Mouse (Mus musculus): ENCODE results near the gene Nkpd1. TPM values are rescaled to one million over a fixed set of nuclear protein-coding genes. Genes with fewer than 3 reads are reported as not detected.

The Nkpd1 gene
- not detected for polyA plus RNA-seq (2014; fragmentation: Illumina TruSeq; extraction: RNeasy Lipid Tissue Mini Kit (QIAGEN cat#74804); ENCODE audit: low read depth, low replicate concordance)

DNA sequence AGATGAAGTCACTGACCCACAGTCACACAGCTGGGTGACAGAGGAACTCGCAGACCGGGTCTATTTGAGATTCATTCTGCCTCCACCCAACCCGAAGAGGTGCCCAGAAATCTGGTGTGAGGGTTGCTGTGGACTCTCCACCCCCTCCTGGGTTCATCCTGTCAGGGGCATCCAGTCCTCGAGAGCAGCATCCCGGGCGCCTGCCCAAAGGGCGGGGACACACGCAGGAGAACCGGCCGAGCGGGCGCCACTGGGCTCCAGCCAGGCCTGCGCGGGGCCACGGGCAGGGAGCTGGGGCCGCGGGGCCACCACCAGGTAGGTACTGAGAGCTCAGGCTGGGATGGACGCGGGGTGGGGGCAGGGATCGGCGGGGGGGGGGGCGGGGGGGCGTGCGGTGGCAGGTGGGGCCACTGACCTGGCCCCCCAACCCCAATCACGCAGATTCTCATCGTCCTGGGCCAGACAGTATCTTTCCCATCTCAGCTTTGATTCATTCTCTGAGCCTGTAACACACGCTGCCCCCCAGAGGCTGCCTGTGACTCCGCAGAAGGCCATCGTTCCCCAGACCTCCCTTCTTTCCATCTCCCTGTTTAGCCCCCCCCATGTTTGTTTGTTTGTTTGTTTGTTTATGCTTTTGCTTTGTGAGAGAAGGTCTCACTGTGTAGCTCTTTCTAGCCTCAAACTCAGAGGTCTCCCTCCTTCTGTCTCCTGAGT, at the start of gene Nkpd1:
Gene Nkpd1, plus strand, starts transcription at position 187 of the 714 bp plus-strand sequence.

DNA sequence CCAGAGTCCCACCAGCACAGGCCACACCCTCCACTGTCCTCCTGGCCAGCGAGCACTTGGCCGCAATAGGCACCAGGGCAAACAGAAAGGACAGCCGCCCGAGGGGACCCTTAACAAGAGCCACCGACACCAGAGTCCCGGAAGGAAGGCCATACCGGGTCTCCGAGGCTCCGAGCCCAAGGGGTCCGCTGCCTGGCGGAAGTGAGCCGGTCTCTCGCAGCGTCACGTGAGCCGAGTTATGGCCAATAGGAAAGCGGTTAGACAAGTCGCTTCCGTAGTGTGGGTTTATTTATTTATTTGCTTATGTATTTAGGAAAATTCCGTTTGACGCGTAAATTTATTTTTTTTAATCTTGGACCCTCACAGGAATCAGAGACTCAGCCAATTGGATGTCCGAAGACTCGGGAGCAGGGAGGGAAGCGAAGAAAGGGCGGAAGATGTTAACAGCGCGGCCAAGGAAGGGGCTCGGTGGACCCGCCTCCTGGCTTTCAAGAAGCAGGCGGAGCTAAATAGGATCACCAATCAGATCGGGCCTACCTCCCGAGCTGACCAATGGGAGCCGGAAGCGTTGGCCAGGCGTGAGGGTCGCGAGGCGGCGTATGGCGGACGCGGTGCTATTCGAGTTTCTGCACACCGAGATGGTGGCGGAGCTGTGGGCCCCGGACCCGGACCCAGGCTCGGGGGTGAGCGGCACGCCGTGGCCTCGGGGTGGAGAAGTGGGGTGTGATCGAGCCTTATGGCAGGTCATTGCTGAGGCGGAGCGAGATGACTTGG, 9.3 kb upstream of the Nkpd1 start, which contains the start of the genes Bloc1s3 and Trappc6a:
Gene Bloc1s3, minus strand, starts transcription at position 218 of the 774 bp plus-strand sequence.
Gene Trappc6a, plus strand, starts transcription at position 246 of the 774 bp plus-strand sequence.

DNA sequence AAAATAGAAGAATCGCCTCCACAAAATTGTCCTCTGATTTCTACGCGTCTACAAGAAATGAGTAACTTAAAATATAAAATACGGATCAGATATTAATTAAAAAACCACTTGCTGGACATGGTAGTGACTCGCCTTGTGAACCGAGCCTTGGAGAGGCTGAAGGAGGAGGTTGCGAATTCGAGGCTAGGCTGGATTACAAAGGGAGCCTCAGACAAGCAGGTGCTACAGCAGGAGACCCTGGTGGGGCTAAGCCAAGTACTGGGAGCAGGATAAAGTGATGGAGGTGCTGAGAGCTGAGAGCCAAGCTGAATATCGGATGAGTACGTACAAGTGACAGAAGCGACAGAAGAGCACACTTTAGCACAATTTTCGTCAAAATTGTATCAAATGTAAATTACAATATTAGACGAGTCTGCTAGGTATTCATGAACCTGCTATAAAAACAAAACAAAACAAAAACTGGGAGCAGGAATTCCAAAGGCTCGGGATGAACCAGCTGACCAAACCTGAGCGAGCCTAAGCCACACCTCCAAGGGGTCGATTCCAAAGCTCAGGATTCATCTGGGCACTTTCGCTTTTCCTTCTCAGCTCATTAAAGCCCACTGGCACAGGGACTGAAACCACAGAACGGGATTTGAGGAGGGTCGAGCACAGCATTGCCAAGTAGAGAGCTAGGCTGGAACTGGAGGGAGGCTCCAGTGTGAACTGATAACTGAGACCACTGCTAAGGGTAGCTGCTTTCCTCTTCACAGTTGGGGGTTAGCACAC, 45.2 kb downstream of the Nkpd1 start, which contains the start of gene Ppp1r37:
Gene Ppp1r37, minus strand, starts transcription at position 434 of the 768 bp plus-strand sequence.

Other genes starting within 250 kb of the Nkpd1 start
- 16.0 TPM for gene Vasp, start 246.0 kb upstream of the Nkpd1 start, polyA plus RNA-seq (2014; fragmentation: Illumina TruSeq; extraction: RNeasy Lipid Tissue Mini Kit (QIAGEN cat#74804); ENCODE audit: low read depth, low replicate concordance)
- not detected for gene Ppm1n, start 237.8 kb upstream of the Nkpd1 start, polyA plus RNA-seq (2014; fragmentation: Illumina TruSeq; extraction: RNeasy Lipid Tissue Mini Kit (QIAGEN cat#74804); ENCODE audit: low read depth, low replicate concordance)
- gene Rtn2, start 235.2 kb upstream of the Nkpd1 start, polyA plus RNA-seq (2014; fragmentation: Illumina TruSeq; extraction: RNeasy Lipid Tissue Mini Kit (QIAGEN cat#74804); ENCODE audit: low read depth, low replicate concordance) = 0.28 TPM
- gene Fosb, start 207.8 kb upstream of the Nkpd1 start, polyA plus RNA-seq (2014; fragmentation: Illumina TruSeq; extraction: RNeasy Lipid Tissue Mini Kit (QIAGEN cat#74804); ENCODE audit: low read depth, low replicate concordance) = 0.20 TPM
- not detected for gene Ercc1, start 173.1 kb upstream of the Nkpd1 start, polyA plus RNA-seq (2014; fragmentation: Illumina TruSeq; extraction: RNeasy Lipid Tissue Mini Kit (QIAGEN cat#74804); ENCODE audit: low read depth, low replicate concordance)
- 1.2 TPM for gene Cd3eap, start 158.4 kb upstream of the Nkpd1 start, polyA plus RNA-seq (2014; fragmentation: Illumina TruSeq; extraction: RNeasy Lipid Tissue Mini Kit (QIAGEN cat#74804); ENCODE audit: low read depth, low replicate concordance)
- not detected for gene Ppp1r13l, start 158.1 kb upstream of the Nkpd1 start, polyA plus RNA-seq (2014; fragmentation: Illumina TruSeq; extraction: RNeasy Lipid Tissue Mini Kit (QIAGEN cat#74804); ENCODE audit: low read depth, low replicate concordance)
- gene Ercc2, start 135.8 kb upstream of the Nkpd1 start, polyA plus RNA-seq (2014; fragmentation: Illumina TruSeq; extraction: RNeasy Lipid Tissue Mini Kit (QIAGEN cat#74804); ENCODE audit: low read depth, low replicate concordance) = not detected
- not detected for gene Klc3, start 113.7 kb upstream of the Nkpd1 start, polyA plus RNA-seq (2014; fragmentation: Illumina TruSeq; extraction: RNeasy Lipid Tissue Mini Kit (QIAGEN cat#74804); ENCODE audit: low read depth, low replicate concordance)
- not detected for gene Ckm, start 113.1 kb upstream of the Nkpd1 start, polyA plus RNA-seq (2014; fragmentation: Illumina TruSeq; extraction: RNeasy Lipid Tissue Mini Kit (QIAGEN cat#74804); ENCODE audit: low read depth, low replicate concordance)
- gene Mark4, start 59.0 kb upstream of the Nkpd1 start, polyA plus RNA-seq (2014; fragmentation: Illumina TruSeq; extraction: RNeasy Lipid Tissue Mini Kit (QIAGEN cat#74804); ENCODE audit: low read depth, low replicate concordance) = 0.89 TPM
- 1.4 TPM for gene Exoc3l2, start 54.5 kb upstream of the Nkpd1 start, polyA plus RNA-seq (2014; fragmentation: Illumina TruSeq; extraction: RNeasy Lipid Tissue Mini Kit (QIAGEN cat#74804); ENCODE audit: low read depth, low replicate concordance)
- gene Bloc1s3, start 9.5 kb upstream of the Nkpd1 start, polyA plus RNA-seq (2014; fragmentation: Illumina TruSeq; extraction: RNeasy Lipid Tissue Mini Kit (QIAGEN cat#74804); ENCODE audit: low read depth, low replicate concordance) = 4.8 TPM
- gene Trappc6a, start 9.4 kb upstream of the Nkpd1 start, polyA plus RNA-seq (2014; fragmentation: Illumina TruSeq; extraction: RNeasy Lipid Tissue Mini Kit (QIAGEN cat#74804); ENCODE audit: low read depth, low replicate concordance) = not detected
- gene Ppp1r37, start 45.2 kb downstream of the Nkpd1 start, polyA plus RNA-seq (2014; fragmentation: Illumina TruSeq; extraction: RNeasy Lipid Tissue Mini Kit (QIAGEN cat#74804); ENCODE audit: low read depth, low replicate concordance) = 0.49 TPM
- not detected for gene Zfp296, start 59.4 kb downstream of the Nkpd1 start, polyA plus RNA-seq (2014; fragmentation: Illumina TruSeq; extraction: RNeasy Lipid Tissue Mini Kit (QIAGEN cat#74804); ENCODE audit: low read depth, low replicate concordance)
- gene Gemin7, start 59.8 kb downstream of the Nkpd1 start, polyA plus RNA-seq (2014; fragmentation: Illumina TruSeq; extraction: RNeasy Lipid Tissue Mini Kit (QIAGEN cat#74804); ENCODE audit: low read depth, low replicate concordance) = 19.0 TPM
- gene Clasrp, start 86.6 kb downstream of the Nkpd1 start, polyA plus RNA-seq (2014; fragmentation: Illumina TruSeq; extraction: RNeasy Lipid Tissue Mini Kit (QIAGEN cat#74804); ENCODE audit: low read depth, low replicate concordance) = 1.5 TPM
- 0.61 TPM for gene Relb, start 111.6 kb downstream of the Nkpd1 start, polyA plus RNA-seq (2014; fragmentation: Illumina TruSeq; extraction: RNeasy Lipid Tissue Mini Kit (QIAGEN cat#74804); ENCODE audit: low read depth, low replicate concordance)
- 26.7 TPM for gene Clptm1, start 147.2 kb downstream of the Nkpd1 start, polyA plus RNA-seq (2014; fragmentation: Illumina TruSeq; extraction: RNeasy Lipid Tissue Mini Kit (QIAGEN cat#74804); ENCODE audit: low read depth, low replicate concordance)
- not detected for gene Apoc2, start 160.1 kb downstream of the Nkpd1 start, polyA plus RNA-seq (2014; fragmentation: Illumina TruSeq; extraction: RNeasy Lipid Tissue Mini Kit (QIAGEN cat#74804); ENCODE audit: low read depth, low replicate concordance)
- gene Gm44805, start 163.6 kb downstream of the Nkpd1 start, polyA plus RNA-seq (2014; fragmentation: Illumina TruSeq; extraction: RNeasy Lipid Tissue Mini Kit (QIAGEN cat#74804); ENCODE audit: low read depth, low replicate concordance) = not detected
- not detected for gene Apoc4, start 163.6 kb downstream of the Nkpd1 start, polyA plus RNA-seq (2014; fragmentation: Illumina TruSeq; extraction: RNeasy Lipid Tissue Mini Kit (QIAGEN cat#74804); ENCODE audit: low read depth, low replicate concordance)
- not detected for gene Apoc1, start 174.8 kb downstream of the Nkpd1 start, polyA plus RNA-seq (2014; fragmentation: Illumina TruSeq; extraction: RNeasy Lipid Tissue Mini Kit (QIAGEN cat#74804); ENCODE audit: low read depth, low replicate concordance)
- 4.9 TPM for gene Apoe, start 181.3 kb downstream of the Nkpd1 start, polyA plus RNA-seq (2014; fragmentation: Illumina TruSeq; extraction: RNeasy Lipid Tissue Mini Kit (QIAGEN cat#74804); ENCODE audit: low read depth, low replicate concordance)
- gene Tomm40, start 197.6 kb downstream of the Nkpd1 start, polyA plus RNA-seq (2014; fragmentation: Illumina TruSeq; extraction: RNeasy Lipid Tissue Mini Kit (QIAGEN cat#74804); ENCODE audit: low read depth, low replicate concordance) = 0.28 TPM
- 2.4 TPM for gene Nectin2, start 232.6 kb downstream of the Nkpd1 start, polyA plus RNA-seq (2014; fragmentation: Illumina TruSeq; extraction: RNeasy Lipid Tissue Mini Kit (QIAGEN cat#74804); ENCODE audit: low read depth, low replicate concordance)

Data from kidney, adult 10 weeks (tissue).